Mouse (Mus musculus) neural tube, embryonic 15.5 days (tissue): ENCODE measurements at regions not wholly inside any gene's neighbourhood (a gene's known extent, or its start where the extent isn't known, plus 50 kb on each side); places are given as distances from the start of the nearest gene placed in this dataset.
"Not testable (repeated sequence)": the region's sequence is repeated elsewhere in the genome, so short reads cannot be mapped to it uniquely, and the experiment has no call there.

Experiments used
- ATAC-seq: fragments of 200-750 bp; cut with Nextera tagmentation; 2 replicates; pipeline ENCODE4 v1.8.0; 2017; ENCODE audit warnings: mild to moderate bottlenecking, moderate TSS enrichment, moderate library complexity; ENCODE audit not compliant: low FRiP score
- H3K27ac ChIP-seq: fragments of 300-500 bp; sonication (generic); replicated peaks from 2 replicates; pipeline ENCODE4 v1.5.1; 2015; ENCODE audit warnings: mild to moderate bottlenecking, inconsistent platforms
- H3K27me3 ChIP-seq: fragments of 300-500 bp; sonication (generic); replicated peaks from 2 replicates; pipeline ENCODE4 v1.6.1; 2015; ENCODE audit warnings: inconsistent platforms
- H3K36me3 ChIP-seq: fragments of 300-500 bp; sonication (generic); 2 replicates; pipeline ENCODE4 v1.6.1; 2015; ENCODE audit warnings: inconsistent platforms
- H3K4me1 ChIP-seq: fragments of 300-500 bp; sonication (generic); 2 replicates; pipeline ENCODE4 v1.6.1; 2015; ENCODE audit warnings: inconsistent platforms
- H3K4me2 ChIP-seq: fragments of 300-500 bp; sonication (generic); 2 replicates; pipeline ENCODE4 v1.6.1; 2015; ENCODE audit warnings: inconsistent platforms, mild to moderate bottlenecking, moderate library complexity
- H3K4me3 ChIP-seq: fragments of 300-500 bp; sonication (generic); replicated peaks from 2 replicates; pipeline ENCODE4 v1.5.1; 2015; ENCODE audit warnings: mild to moderate bottlenecking, inconsistent platforms
- H3K9ac ChIP-seq: fragments of 300-500 bp; sonication (generic); replicated peaks from 2 replicates; pipeline ENCODE4 v1.6.1; 2015; ENCODE audit warnings: mild to moderate bottlenecking, inconsistent platforms
- H3K9me3 ChIP-seq: fragments of 300-500 bp; sonication (generic); replicated peaks from 2 replicates; pipeline ENCODE4 v1.6.1; 2016; ENCODE audit warnings: inconsistent platforms
- whole genome bisulfite sequencing: fragments of 180-500 bp; shearing (Covaris S2); methylation state at CpG from one replicate; pipeline ENCODE4 v1.1.7; 2015; ENCODE audit warnings: mixed read lengths; 5-methylcytosine and 5-hydroxymethylcytosine counted together

GRCm38 (mm10) chr10:95748360-95748759 lies 75.1 kb upstream of the Anapc15-ps start:
- no peak overlapping the region for H3K27ac ChIP-seq
- no peak overlapping the region for H3K9ac ChIP-seq
- 90% methylated on average over 1 of the region's 1 CpGs for WGBS
- H3K4me3 ChIP-seq = no peak overlapping the region
- H3K4me1 ChIP-seq = no peaks in the 10 kb centered on the region
- H3K4me2 ChIP-seq = no peak overlapping the region
- no peaks in the 10 kb centered on the region for H3K27me3 ChIP-seq
- no peaks in the 10 kb centered on the region for H3K36me3 ChIP-seq
- no peak for ATAC-seq
- no peaks in the 10 kb centered on the region for H3K9me3 ChIP-seq

DNA sequence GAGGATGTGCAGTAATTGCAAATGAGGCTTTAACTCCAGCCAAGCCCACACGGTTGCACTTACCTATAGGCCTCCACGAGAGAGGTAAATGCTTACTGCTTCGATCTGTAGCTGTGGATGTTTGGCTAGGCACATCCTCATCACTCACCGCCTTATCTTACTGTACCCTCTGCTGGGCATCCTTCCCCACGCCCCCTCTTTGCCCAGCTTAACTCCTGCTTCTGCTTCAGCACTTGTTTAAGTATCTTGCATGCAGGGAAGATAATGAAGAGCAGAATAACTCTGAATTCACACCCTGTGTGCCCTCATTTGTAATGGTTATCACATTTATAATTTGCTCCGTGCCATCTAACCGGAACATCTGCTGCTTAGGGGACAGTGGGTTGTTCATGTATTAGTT lies 74.7 kb upstream of the Anapc15-ps start:
- no peak overlapping the region for H3K4me3 ChIP-seq
- no peak overlapping the region for H3K9ac ChIP-seq
- no peak overlapping the region for H3K4me2 ChIP-seq
- H3K36me3 ChIP-seq = no peaks in the 10 kb centered on the region
- no peaks in the 10 kb centered on the region for H3K4me1 ChIP-seq
- no peak for ATAC-seq
- WGBS = 78% methylated on average over 7 of the region's 7 CpGs
- no peaks in the 10 kb centered on the region for H3K27me3 ChIP-seq
- H3K9me3 ChIP-seq = no peaks in the 10 kb centered on the region
- H3K27ac ChIP-seq = no peak overlapping the region

DNA sequence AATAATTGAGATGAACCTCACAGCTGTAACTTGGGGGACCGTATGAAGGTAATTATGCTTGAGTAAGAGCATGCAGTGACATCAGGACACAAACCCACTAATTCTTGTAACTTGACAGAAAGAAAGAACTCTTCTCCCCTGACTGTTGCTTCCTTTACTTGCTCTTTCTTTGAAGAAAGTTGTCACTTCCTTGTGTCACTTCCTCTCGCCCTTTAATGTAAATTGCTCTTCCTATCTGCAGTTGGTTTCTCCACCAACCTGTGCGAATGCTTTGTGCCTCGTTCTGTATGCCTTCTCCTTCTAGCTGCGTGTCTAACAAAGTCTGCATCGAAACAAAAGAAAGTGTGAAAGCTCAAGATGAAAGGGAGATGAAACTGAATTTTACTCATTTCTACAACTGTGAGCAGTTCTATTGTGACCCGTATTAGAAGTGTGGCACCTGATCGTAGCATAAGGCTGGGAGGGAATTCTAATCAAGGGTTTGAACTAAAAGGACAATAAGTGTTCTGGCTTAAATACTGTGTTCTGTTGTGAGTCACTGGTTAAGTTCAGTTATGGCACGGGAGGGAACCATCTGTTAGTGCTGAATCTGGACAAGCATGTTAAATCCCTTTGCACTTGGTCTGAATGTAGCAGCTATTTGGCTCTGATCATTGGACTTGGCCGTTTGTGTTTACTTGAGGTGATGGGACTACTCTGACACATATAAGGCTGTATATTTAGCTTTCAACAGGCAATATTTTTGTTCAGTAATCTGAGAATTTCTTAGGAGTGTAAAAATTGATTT lies 72.8 kb upstream of the Anapc15-ps start:
- Histone ChIP-seq H3K36me3 (no peaks in the 10 kb centered on the region), H3K27me3 (no peaks in the 10 kb centered on the region), H3K4me3 (no peak overlapping the region), H3K9ac (no peak overlapping the region), H3K4me2 (no peak overlapping the region), H3K27ac (no peak overlapping the region), H3K9me3 (no peaks in the 10 kb centered on the region), H3K4me1 (no peaks in the 10 kb centered on the region)
- ATAC-seq = no peak
- WGBS = 70% methylated on average over 10 of the region's 10 CpGs

DNA sequence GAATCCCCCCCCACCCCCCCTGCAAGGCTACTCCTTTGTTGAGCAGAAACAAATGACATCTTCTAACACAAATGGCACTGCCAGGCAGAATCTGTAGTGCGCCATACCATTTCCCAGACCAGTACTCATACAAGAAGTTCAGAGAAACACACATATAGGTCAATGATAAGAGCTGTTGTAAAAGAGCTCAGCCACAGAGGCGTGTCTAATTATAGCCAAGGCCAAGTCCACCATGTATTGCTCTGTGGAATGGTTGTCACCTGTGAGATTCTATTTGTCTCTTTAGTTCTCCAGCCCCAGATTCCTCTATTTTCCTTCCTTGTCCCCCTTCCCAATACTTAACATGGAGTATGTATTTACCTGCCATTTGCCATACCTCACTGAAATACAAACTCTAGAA lies 72.0 kb upstream of the Anapc15-ps start:
- Histone ChIP-seq H3K9me3 (no peaks in the 10 kb centered on the region), H3K27me3 (no peaks in the 10 kb centered on the region), H3K36me3 (no peaks in the 10 kb centered on the region), H3K27ac (no peak overlapping the region), H3K4me2 (no peak overlapping the region), H3K4me3 (no peak overlapping the region), H3K4me1 (no peaks in the 10 kb centered on the region), H3K9ac (no peak overlapping the region)
- no peak for ATAC-seq
- 96% methylated on average over 2 of the region's 2 CpGs for WGBS

GRCm38 (mm10) chr10:95743627-95744026 lies 70.4 kb upstream of the Anapc15-ps start:
- H3K9ac ChIP-seq = no peak overlapping the region
- H3K27ac ChIP-seq = no peak overlapping the region
- H3K4me2 ChIP-seq = no peak overlapping the region
- H3K4me1 ChIP-seq = no peaks in the 10 kb centered on the region
- 84% methylated on average over 6 of the region's 6 CpGs for WGBS
- no peaks in the 10 kb centered on the region for H3K36me3 ChIP-seq
- H3K27me3 ChIP-seq = no peaks in the 10 kb centered on the region
- H3K9me3 ChIP-seq = no peaks in the 10 kb centered on the region
- ATAC-seq = no peak
- H3K4me3 ChIP-seq = no peak overlapping the region

DNA sequence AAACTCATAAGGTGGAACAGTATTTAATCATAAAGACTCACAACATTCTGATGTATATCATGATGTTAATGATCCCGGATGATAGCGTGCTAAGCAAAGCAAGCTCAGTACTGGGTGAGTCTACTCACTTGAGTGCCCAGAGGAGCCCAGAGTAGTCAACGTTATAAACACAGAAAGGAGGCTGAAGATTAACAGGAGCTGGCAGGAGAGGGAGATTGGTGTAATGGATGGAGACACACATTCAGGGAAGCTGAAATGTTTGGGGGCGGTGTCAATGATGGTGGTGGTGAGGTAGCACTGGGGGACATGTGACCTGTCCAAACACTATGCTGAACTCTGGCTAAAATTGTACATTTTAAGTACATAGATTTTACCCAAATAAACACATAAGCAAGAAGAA lies 66.2 kb upstream of the Anapc15-ps start:
- Histone ChIP-seq H3K27me3 (no peaks in the 10 kb centered on the region), H3K9ac (no peak overlapping the region), H3K4me3 (no peak overlapping the region), H3K36me3 (no peaks in the 10 kb centered on the region), H3K4me2 (no peak overlapping the region), H3K27ac (no peak overlapping the region), H3K4me1 (no peaks in the 10 kb centered on the region), H3K9me3 (0 out of 2 replicates have a peak, but pooled peaks cover 5% of the 10 kb centered on the region)
- ATAC-seq = no peak
- 98% methylated on average over 4 of the region's 4 CpGs for WGBS

DNA sequence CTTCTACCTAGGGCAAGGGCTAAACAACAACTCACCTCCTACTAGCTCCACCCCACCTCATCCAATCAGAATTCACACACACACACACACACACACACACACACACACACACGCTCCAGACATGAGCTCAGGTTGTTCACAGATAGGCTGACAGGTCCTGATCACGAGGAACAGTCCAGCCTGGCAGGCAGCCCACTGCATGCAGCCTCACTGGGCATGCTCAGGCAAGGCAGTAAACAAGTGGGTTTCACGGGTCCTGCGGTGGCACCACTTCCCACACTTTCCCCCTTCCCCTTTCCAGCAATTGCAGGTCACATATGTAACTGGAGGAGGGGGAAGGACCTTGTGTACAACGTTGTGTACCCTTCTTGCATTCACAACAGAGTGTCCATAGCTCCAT lies 63.5 kb upstream of the Anapc15-ps start:
- not testable (repeated sequence) for H3K4me2 ChIP-seq, H3K4me3 ChIP-seq, H3K9ac ChIP-seq, H3K9me3 ChIP-seq, ATAC-seq, H3K4me1 ChIP-seq, H3K27me3 ChIP-seq, H3K36me3 ChIP-seq, H3K27ac ChIP-seq
- 89% methylated on average over 5 of the region's 5 CpGs for WGBS

DNA sequence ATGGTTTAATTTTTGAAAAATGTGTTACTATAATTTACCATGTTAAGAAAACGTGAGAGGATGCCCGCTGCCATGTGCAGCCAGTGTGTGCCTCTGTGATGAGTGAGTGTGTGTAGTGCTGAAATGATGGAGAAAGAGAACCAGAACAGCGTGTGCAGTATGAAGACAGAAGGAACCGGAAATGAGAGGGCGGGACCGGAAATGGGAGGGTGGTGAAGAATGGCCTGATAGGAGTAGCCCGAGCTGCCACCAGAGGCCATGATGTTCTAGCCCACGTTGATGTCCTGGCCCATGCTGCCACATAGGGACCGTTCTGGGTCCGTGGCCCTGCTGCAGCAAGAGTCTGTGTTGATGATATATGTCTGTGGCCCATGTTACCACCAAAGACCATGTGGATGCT lies 57.8 kb upstream of the Anapc15-ps start:
- ATAC-seq = no peak
- 92% methylated on average over 10 of the region's 10 CpGs for WGBS

GRCm38 (mm10) chr10:95729890-95730289 lies 56.6 kb upstream of the Anapc15-ps start:
- Histone ChIP-seq H3K9ac (no peak overlapping the region), H3K36me3 (no peaks in the 10 kb centered on the region), H3K4me2 (peak overlapping the region; percentile 35; the same call in 1 of the 2 replicates), H3K4me1 (peaks cover 9% of the 10 kb centered on the region), H3K27ac (peak overlapping the region; percentile 7; the same call in 1 of the 2 replicates), H3K4me3 (no peak overlapping the region), H3K9me3 (no peaks in the 10 kb centered on the region), H3K27me3 (no peaks in the 10 kb centered on the region)
- 10% methylated on average over 9 of the region's 9 CpGs for WGBS
- peak; percentile 88 for ATAC-seq

More for the DNA sequence above, 57.8 kb upstream of the Anapc15-ps start:
- H3K9ac ChIP-seq = no peak overlapping the region
- H3K4me1 ChIP-seq = peaks cover 9% of the 10 kb centered on the region
- H3K27ac ChIP-seq = no peak overlapping the region
- H3K9me3 ChIP-seq = no peaks in the 10 kb centered on the region
- no peak overlapping the region for H3K4me2 ChIP-seq
- H3K36me3 ChIP-seq = no peaks in the 10 kb centered on the region
- no peak overlapping the region for H3K4me3 ChIP-seq
- H3K27me3 ChIP-seq = no peaks in the 10 kb centered on the region

DNA sequence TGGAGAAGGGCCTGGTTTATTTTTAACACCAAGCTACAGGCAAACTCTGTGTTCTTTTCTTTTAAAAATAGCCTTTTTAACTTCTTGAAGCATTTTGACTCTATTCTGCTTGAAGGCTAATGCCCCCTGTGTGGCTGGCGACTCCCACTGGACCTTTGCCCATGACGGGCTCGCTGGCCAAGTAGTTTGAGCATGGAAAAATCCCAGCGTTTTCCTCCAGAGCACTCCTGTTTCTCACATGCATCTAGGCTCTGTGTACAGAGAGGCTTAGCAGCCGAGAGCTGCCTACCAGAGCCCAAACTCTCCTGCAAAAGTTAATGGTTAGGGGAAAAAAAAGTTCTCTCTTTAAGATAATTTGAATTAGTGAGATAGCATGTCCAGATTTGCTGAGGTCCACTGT lies 52.7 kb upstream of the Anapc15-ps start:
- H3K27ac ChIP-seq = peak overlapping the region; percentile 46; the same call in 1 of the 2 replicates
- H3K4me1 ChIP-seq = peaks cover 9% of the 10 kb centered on the region
- no peaks in the 10 kb centered on the region for H3K36me3 ChIP-seq
- ATAC-seq = no peak
- H3K4me2 ChIP-seq = no peak overlapping the region
- H3K27me3 ChIP-seq = no peaks in the 10 kb centered on the region
- 58% methylated on average over 5 of the region's 5 CpGs for WGBS
- H3K9me3 ChIP-seq = no peaks in the 10 kb centered on the region
- no peak overlapping the region for H3K4me3 ChIP-seq
- H3K9ac ChIP-seq = no peak overlapping the region

DNA sequence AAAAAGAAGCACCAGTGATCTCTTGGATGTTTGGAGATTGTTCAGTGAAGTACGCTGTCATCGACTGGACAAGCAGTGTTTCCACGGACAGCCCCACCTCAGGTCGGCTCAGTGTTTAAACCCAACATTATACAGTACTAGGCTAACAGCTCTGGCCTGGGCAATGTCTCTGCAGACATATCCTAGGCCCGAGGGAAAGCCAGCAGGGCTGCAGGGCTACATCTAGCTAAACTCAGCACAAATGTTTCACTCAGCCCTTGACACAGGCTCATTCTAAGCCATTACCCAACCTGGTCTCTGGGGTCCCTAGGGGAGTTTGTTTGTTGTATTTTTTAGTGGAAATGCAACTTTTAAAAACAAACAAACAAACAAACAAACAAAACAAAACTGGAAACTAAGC lies 52.1 kb upstream of the Anapc15-ps start:
- ATAC-seq = no peak
- no peak overlapping the region for H3K4me2 ChIP-seq
- H3K9ac ChIP-seq = no peak overlapping the region
- H3K9me3 ChIP-seq = no peaks in the 10 kb centered on the region
- no peaks in the 10 kb centered on the region for H3K27me3 ChIP-seq
- H3K4me1 ChIP-seq = peaks cover 9% of the 10 kb centered on the region
- no peaks in the 10 kb centered on the region for H3K36me3 ChIP-seq
- 84% methylated on average over 5 of the region's 5 CpGs for WGBS
- no peak overlapping the region; the same call in 1 of the 2 replicates for H3K27ac ChIP-seq
- no peak overlapping the region for H3K4me3 ChIP-seq
